Mouse (Mus musculus) limb, embryonic 14.5 days (tissue): ENCODE data around the gene Gm21972. TPM values are rescaled to one million over a fixed set of nuclear protein-coding genes. Genes with fewer than 3 reads are reported as not detected.

Experiments
- ATAC-seq: fragments of 200-750 bp; cut with Nextera tagmentation; 2 replicates; pipeline ENCODE4 v1.8.0; 2017; ENCODE audit warnings: low read depth, moderate number of reproducible peaks, moderate TSS enrichment; ENCODE audit not compliant: low FRiP score
- DNase-seq: peaks from one replicate; pipeline ENCODE4 v3.0.0-alpha.2; 2015; ENCODE audit warnings: low spot score
- H3K27ac ChIP-seq: fragments of 300-500 bp; sonication (generic); replicated peaks from 2 replicates; pipeline ENCODE4 v1.5.1; 2014; ENCODE audit warnings: low read depth, mild to moderate bottlenecking, low read length, moderate library complexity, mixed read lengths
- H3K27me3 ChIP-seq: fragments of 300-500 bp; sonication (generic); 2 replicates; pipeline ENCODE4 v1.6.1; 2014; ENCODE audit warnings: low read length, mixed read lengths; ENCODE audit not compliant: control insufficient read depth, insufficient read depth
- H3K36me3 ChIP-seq: fragments of 300-500 bp; sonication (generic); 2 replicates; pipeline ENCODE4 v1.6.1; 2014; ENCODE audit warnings: mild to moderate bottlenecking, low read length, moderate library complexity, mixed read lengths; ENCODE audit not compliant: control insufficient read depth, insufficient read depth
- H3K4me1 ChIP-seq: fragments of 300-500 bp; sonication (generic); 2 replicates; pipeline ENCODE4 v1.6.1; 2014; ENCODE audit warnings: antibody characterized with exemption, low read length, mixed read lengths; ENCODE audit not compliant: control insufficient read depth, insufficient read depth
- H3K4me2 ChIP-seq: fragments of 300-500 bp; sonication (generic); replicated peaks from 2 replicates; pipeline ENCODE4 v1.6.1; 2014; ENCODE audit warnings: low read depth, mild to moderate bottlenecking, low read length, moderate library complexity; ENCODE audit not compliant: severe bottlenecking
- H3K4me3 ChIP-seq: fragments of 300-500 bp; sonication (generic); replicated peaks from 2 replicates; pipeline ENCODE4 v1.5.1; 2014; ENCODE audit warnings: low read length
- H3K9ac ChIP-seq: fragments of 300-500 bp; sonication (generic); 2 replicates; pipeline ENCODE4 v1.6.1; 2014; ENCODE audit warnings: mild to moderate bottlenecking, low read depth, low read length, moderate library complexity; ENCODE audit not compliant: severe bottlenecking
- H3K9me3 ChIP-seq: fragments of 300-500 bp; sonication (generic); 2 replicates; pipeline ENCODE4 v1.6.1; 2016; ENCODE audit warnings: low read length; ENCODE audit not compliant: control insufficient read depth
- POLR2A ChIP-seq: fragments of 200-500 bp; IDR thresholded peaks from 2 replicates; pipeline ENCODE4 v1.8.0; 2012; ENCODE audit warnings: inconsistent platforms, mild to moderate bottlenecking, moderate library complexity, borderline replicate concordance; ENCODE audit not compliant: insufficient read depth, insufficient read length; ENCODE audit errors: extremely low read depth
- WGBS: fragments of 180-500 bp; shearing (Covaris S2); extraction: QIAGEN DNeasy Blood & Tissue Kit; methylation state at CpG from one replicate; pipeline ENCODE4 v1.1.7; 2014; 5-methylcytosine and 5-hydroxymethylcytosine counted together
- polyA plus RNA-seq, 2 experiments: library from polyadenylated mRNA; depleted of rRNA in 1 of 2; stranded (reverse) in 1 of 2; unstranded in 1 of 2; fragments of >200 nt; fragmentation: Nextera tagmentation in 1 of 2; extraction: Ambion mirVana in 1 of 2; gene quantifications; 2 replicates each; pipeline versions ENCODE4 v1.2.1 to v1.2.3; 2012 to 2014

Gene Gm21972
- polyA plus RNA-seq (2012; rRNA removed) (0.36 and 0.89 TPM in 2 replicates), polyA plus RNA-seq (2014; fragmentation: Nextera tagmentation; extraction: Ambion mirVana) (0.47 and 0.59 TPM in 2 replicates)

DNA sequence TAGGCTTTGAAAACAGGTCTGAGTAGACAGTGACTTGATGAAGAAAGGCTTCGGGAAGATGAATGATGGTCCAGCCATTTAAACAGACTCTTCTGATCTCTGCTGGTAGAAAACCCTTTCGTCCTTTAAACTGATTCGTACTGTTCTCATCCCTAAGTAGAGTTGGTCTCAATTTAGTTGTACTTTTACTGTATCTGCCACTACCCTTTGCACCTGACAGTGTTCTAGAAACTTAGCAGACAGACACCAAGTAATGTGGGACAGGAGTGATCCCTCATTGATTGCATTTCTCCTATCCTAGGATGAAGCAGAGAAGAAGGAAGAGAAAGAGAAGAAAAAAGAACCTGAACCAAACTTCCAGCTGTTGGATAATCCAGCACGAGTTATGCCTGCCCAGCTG, at the start of gene Gm21972:
Gene Gm21972, plus strand, starts transcription at position 301 of the 400 bp plus-strand sequence.
- Histone ChIP-seq H3K27me3 (no peaks in the 10 kb centered on the region), H3K4me2 (no peak within 1 kb of the TSS), H3K9ac (no peak within 1 kb of the TSS), H3K9me3 (no peaks in the 10 kb centered on the region), H3K4me1 (no peaks in the 10 kb centered on the region), H3K27ac (no peak within 1 kb of the TSS), H3K36me3 (peaks cover 78% of the 10 kb centered on the region), H3K4me3 (no peak within 1 kb of the TSS)
- DNase-seq (no peak), ATAC-seq (no peak)
- no peak for TF ChIP-seq POLR2A
- WGBS = 95% methylated on average over 4 of the region's 4 CpGs

GRCm38 (mm10) chr1:86094413-86094812, 39.0 kb upstream of the Gm21972 start:
- no peak overlapping the region for H3K4me3 ChIP-seq
- no peaks in the 10 kb centered on the region for H3K9me3 ChIP-seq
- no peaks in the 10 kb centered on the region for H3K4me1 ChIP-seq
- no peaks in the 10 kb centered on the region for H3K27me3 ChIP-seq
- 89% methylated on average over 7 of the region's 7 CpGs for WGBS
- peaks cover 72% of the 10 kb centered on the region for H3K36me3 ChIP-seq
- ATAC-seq = no peak
- no peak overlapping the region for H3K9ac ChIP-seq
- no peak overlapping the region for H3K4me2 ChIP-seq
- H3K27ac ChIP-seq = no peak overlapping the region
- no peak for TF ChIP-seq POLR2A
- no peak for DNase-seq

DNA sequence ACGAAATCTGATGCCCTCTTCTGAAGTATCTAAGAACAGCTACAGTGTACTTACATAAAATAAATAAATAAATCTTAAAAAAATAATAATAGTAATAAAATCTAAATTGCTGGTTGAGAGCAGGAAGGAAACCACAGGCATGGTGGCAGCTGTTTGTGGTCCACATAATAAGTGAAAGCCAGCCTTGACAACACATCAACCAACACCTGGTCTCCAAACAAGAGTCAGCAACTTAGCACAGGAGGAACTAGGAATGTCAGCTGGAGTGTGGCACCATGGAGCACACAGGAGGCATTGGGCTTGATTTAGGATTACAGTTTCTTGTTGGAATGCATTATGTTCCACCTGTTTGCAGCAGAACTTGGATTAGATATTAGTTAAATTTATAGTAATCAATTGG, 28.4 kb upstream of the Gm21972 start:
- no peak overlapping the region for H3K27ac ChIP-seq
- H3K4me3 ChIP-seq = no peak overlapping the region
- H3K9ac ChIP-seq = no peak overlapping the region
- H3K27me3 ChIP-seq = no peaks in the 10 kb centered on the region
- DNase-seq = no peak
- TF ChIP-seq POLR2A = no peak
- peaks cover 11% of the 10 kb centered on the region for H3K36me3 ChIP-seq
- H3K4me2 ChIP-seq = no peak overlapping the region
- no peaks in the 10 kb centered on the region for H3K4me1 ChIP-seq
- H3K9me3 ChIP-seq = no peaks in the 10 kb centered on the region
- WGBS = 100% methylated on average over 1 of the region's 1 CpGs
- no peak for ATAC-seq

DNA sequence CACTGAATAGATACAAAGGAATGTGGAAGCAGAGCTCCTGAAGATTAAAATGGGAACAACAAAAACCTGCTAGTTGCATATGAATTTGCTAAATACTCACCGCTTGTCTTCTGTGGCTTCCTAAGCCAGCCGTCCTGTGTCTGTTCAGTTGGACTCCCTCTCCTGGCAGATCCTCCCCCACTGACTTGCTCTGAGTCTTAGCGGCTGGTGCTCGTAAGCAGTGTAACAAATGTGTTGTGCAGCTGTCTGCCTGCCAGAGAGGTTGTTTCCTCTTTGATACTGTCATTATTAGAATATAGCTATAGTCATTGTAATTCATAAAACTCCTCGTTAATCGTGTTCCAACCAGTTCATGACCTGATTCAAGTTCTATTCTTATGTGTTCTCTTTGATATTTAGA, 21.7 kb upstream of the Gm21972 start, which contains the start of gene Htr2b:
Gene Htr2b, minus strand, starts transcription at position 192 of the 400 bp plus-strand sequence.
- H3K36me3 ChIP-seq = peaks cover 8% of the 10 kb centered on the region
- no peak within 1 kb of the TSS for H3K27ac ChIP-seq
- no peak within 1 kb of the TSS for H3K4me2 ChIP-seq
- H3K27me3 ChIP-seq = no peaks in the 10 kb centered on the region
- WGBS = 52% methylated on average over 6 of the region's 6 CpGs
- H3K9ac ChIP-seq = no peak within 1 kb of the TSS
- no peaks in the 10 kb centered on the region for H3K4me1 ChIP-seq
- peak; percentile 68; the same call in 1 of the 2 replicates for ATAC-seq
- no peak within 1 kb of the TSS for H3K4me3 ChIP-seq
- TF ChIP-seq POLR2A = no peak
- DNase-seq = peak; percentile 52
- no peaks in the 10 kb centered on the region for H3K9me3 ChIP-seq

- DNase-seq = no peak
- ATAC-seq = no peak
- H3K36me3 ChIP-seq = peaks cover 24% of the 10 kb centered on the region
- TF ChIP-seq POLR2A = no peak
- H3K4me2 ChIP-seq = no peak overlapping the region
- WGBS = 85% methylated on average over 3 of the region's 3 CpGs
- no peaks in the 10 kb centered on the region for H3K9me3 ChIP-seq
- no peak overlapping the region for H3K9ac ChIP-seq
- H3K4me3 ChIP-seq = no peak overlapping the region
- H3K4me1 ChIP-seq = no peaks in the 10 kb centered on the region
- H3K27me3 ChIP-seq = no peaks in the 10 kb centered on the region
- H3K27ac ChIP-seq = no peak overlapping the region
These were observed 19.3 kb upstream of the Gm21972 start for GRCm38 (mm10) chr1:86114141-86114540.

DNA sequence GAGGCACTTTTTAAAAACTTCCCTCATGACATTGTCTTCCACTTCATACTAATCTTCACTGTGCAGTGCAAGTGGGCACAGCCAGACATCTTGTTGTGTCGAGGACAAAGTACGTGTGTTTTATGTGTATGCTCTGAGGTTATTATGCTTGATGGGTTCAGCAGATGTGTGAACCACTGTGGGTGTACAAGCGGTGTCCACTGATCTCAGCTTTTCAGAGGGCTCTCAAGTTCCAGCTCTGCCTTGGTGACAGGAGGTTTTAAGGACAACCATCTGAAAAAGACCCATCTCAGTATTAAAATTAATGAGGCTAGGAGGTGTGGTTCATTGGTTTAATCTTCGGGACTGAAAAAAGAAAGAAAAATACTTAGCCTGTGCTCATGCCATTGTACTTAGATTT, 13.9 kb upstream of the Gm21972 start:
- no peak for TF ChIP-seq POLR2A
- Histone ChIP-seq H3K4me1 (no peaks in the 10 kb centered on the region), H3K9me3 (no peaks in the 10 kb centered on the region), H3K36me3 (peaks cover 51% of the 10 kb centered on the region), H3K27ac (no peak overlapping the region), H3K4me3 (no peak overlapping the region), H3K27me3 (no peaks in the 10 kb centered on the region), H3K9ac (no peak overlapping the region), H3K4me2 (no peak overlapping the region)
- WGBS = 80% methylated on average over 4 of the region's 4 CpGs
- DNase-seq = no peak
- no peak for ATAC-seq
